Mouse (Mus musculus) gastrocnemius, postnatal 4 days (tissue): ENCODE results near the gene Rapgef3. TPM values are rescaled to one million over a fixed set of nuclear protein-coding genes. Genes with fewer than 3 reads are reported as not detected.

Experiments
- DNase-seq, 2 experiments: peaks; one replicate each; pipeline ENCODE4 v3.0.0; 2021 to 2022; ENCODE audit warnings: low spot score in 2 of 2, mixed read lengths in 2 of 2
- total RNA-seq, 2 experiments: library from RNA; stranded (reverse); gene quantifications; 2 replicates each; pipeline ENCODE4 v1.2.3; 2021

Rapgef3 gene
- total RNA-seq, 2 experiments from 2014 or later, result 9.4 to 11.0 TPM

GRCm38 (mm10) chr15:97748309-97748708 lies 19.5 kb downstream of the Rapgef3 start:
- no peak for DNase-seq

GRCm38 (mm10) chr15:97747486-97747885 lies 20.3 kb downstream of the Rapgef3 start:
- no peak for DNase-seq

GRCm38 (mm10) chr15:97746748-97747147 lies 21.0 kb downstream of the Rapgef3 start:
- no peak for DNase-seq

- DNase-seq, result no peak
Measured at GRCm38 (mm10) chr15:97746278-97746677, 21.5 kb downstream of the Rapgef3 start.

GRCm38 (mm10) chr15:97745331-97745730 lies 22.4 kb downstream of the Rapgef3 start:
- DNase-seq, result peak in 1 of 2 experiments; percentile 39

GRCm38 (mm10) chr15:97744930-97745329 lies 22.8 kb downstream of the Rapgef3 start:
- peak in 1 of 2 experiments; percentile 56 for DNase-seq

GRCm38 (mm10) chr15:97743961-97744525 lies 23.7 kb downstream of the Rapgef3 start:
- no peak for DNase-seq

GRCm38 (mm10) chr15:97743210-97743609 lies 24.6 kb downstream of the Rapgef3 start:
- no peak for DNase-seq

- DNase-seq, result no peak
Measured at GRCm38 (mm10) chr15:97742600-97742999, 25.2 kb downstream of the Rapgef3 start.

GRCm38 (mm10) chr15:97742074-97742473 lies 25.7 kb downstream of the Rapgef3 start:
- no peak for DNase-seq

GRCm38 (mm10) chr15:97741662-97742061 lies 26.1 kb downstream of the Rapgef3 start:
- DNase-seq, result no peak

- no peak for DNase-seq
Measured at GRCm38 (mm10) chr15:97740283-97740732, 27.5 kb downstream of the Rapgef3 start.

GRCm38 (mm10) chr15:97738923-97739322 lies 28.8 kb downstream of the Rapgef3 start:
- no peak for DNase-seq

GRCm38 (mm10) chr15:97731988-97732387 lies 35.8 kb downstream of the Rapgef3 start:
- DNase-seq, result no peak

- DNase-seq, result no peak
Measured at GRCm38 (mm10) chr15:97731111-97731510, 36.7 kb downstream of the Rapgef3 start, which contains the start of gene Endou. Gene Endou, minus strand, starts transcription at chr15:97731339.

- DNase-seq, result no peak
Measured at GRCm38 (mm10) chr15:97730365-97730764, 37.4 kb downstream of the Rapgef3 start.

- no peak for DNase-seq
Measured at GRCm38 (mm10) chr15:97728804-97729203, 39.0 kb downstream of the Rapgef3 start.

GRCm38 (mm10) chr15:97728394-97728793 lies 39.4 kb downstream of the Rapgef3 start:
- no peak for DNase-seq

- DNase-seq, result no peak
Measured at GRCm38 (mm10) chr15:97727520-97727919, 40.3 kb downstream of the Rapgef3 start.

GRCm38 (mm10) chr15:97727048-97727447 lies 40.7 kb downstream of the Rapgef3 start:
- no peak for DNase-seq

- DNase-seq, result no peak
Measured at GRCm38 (mm10) chr15:97726310-97726709, 41.5 kb downstream of the Rapgef3 start.

GRCm38 (mm10) chr15:97725198-97725785 lies 42.5 kb downstream of the Rapgef3 start:
- DNase-seq, result no peak
